In the genomic region with DNA sequence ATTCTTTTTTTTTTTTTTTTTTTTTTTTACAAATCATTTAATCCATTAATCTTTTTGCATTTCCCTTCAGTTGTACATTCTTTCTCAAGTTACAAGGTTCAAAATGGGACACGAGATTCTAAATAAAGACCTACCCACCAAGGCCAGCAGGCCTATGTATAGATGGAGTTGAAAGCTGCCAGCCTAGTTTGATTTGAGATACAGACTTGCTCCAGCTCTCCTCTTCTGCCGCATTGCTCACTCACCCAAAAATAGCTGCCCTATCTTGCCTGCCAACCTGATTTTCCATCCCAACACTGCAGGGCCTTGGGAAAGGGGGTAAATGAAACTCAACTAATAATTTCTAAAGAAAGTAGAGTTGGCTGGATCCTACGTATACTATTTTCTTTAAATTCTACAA, we compare ENCODE assay signal across 12 mouse cellular contexts.
DNase-seq lines count a peak whose midpoint lies in the region; ATAC-seq and TF ChIP-seq lines count a peak whose summit lies in the region.
"Had no signal": no experiment of that assay in that cellular context is flagged by ENCODE, and none has a peak within 500 bp of the region (broad histone marks: within the 10 kb centered on the region; RNA-seq: fewer than 3 reads in every experiment).

No protein-coding gene starts in this region.

- no peak overlapping the region for H3K9ac ChIP-seq in heart, embryonic 11.5 days (ENCODE audit: low read depth, low read length)
- no peak overlapping the region for H3K9ac ChIP-seq in neural tube, embryonic 15.5 days (replicated peaks)
- no peak overlapping the region for H3K9ac ChIP-seq in stomach, postnatal 0 days (ENCODE audit: low read length)
- H3K9ac ChIP-seq: hindbrain, embryonic 15.5 days; limb, embryonic 12.5 days had no signal

- peaks cover 13% of the 10 kb centered on the region for H3K4me1 ChIP-seq in heart, embryonic 11.5 days (ENCODE audit: control insufficient read depth, insufficient read depth, low read length)
- no peaks in the 10 kb centered on the region for H3K4me1 ChIP-seq in neural tube, embryonic 15.5 days
- no peaks in the 10 kb centered on the region for H3K4me1 ChIP-seq in stomach, postnatal 0 days (replicated peaks; ENCODE audit: control insufficient read depth, insufficient read depth)
- H3K4me1 ChIP-seq: hindbrain, embryonic 15.5 days; limb, embryonic 12.5 days had no signal

- 18% methylated on average over 3 of the region's 3 CpGs for WGBS in heart, embryonic 11.5 days (ENCODE audit: insufficient replicate concordance)
- 89% methylated on average over 3 of the region's 3 CpGs for WGBS in neural tube, embryonic 15.5 days
- WGBS in stomach, postnatal 0 days: 61% methylated on average over 3 of the region's 3 CpGs

- no peaks in the 10 kb centered on the region for H3K36me3 ChIP-seq in heart, embryonic 11.5 days (ENCODE audit: control insufficient read depth, insufficient read depth, low read length)
- no peaks in the 10 kb centered on the region for H3K36me3 ChIP-seq in neural tube, embryonic 15.5 days
- H3K36me3 ChIP-seq in stomach, postnatal 0 days (ENCODE audit: control insufficient read depth, insufficient read depth, low read length): no peaks in the 10 kb centered on the region
- H3K36me3 ChIP-seq: hindbrain, embryonic 15.5 days; limb, embryonic 12.5 days had no signal

- H3K9me3 ChIP-seq in heart, embryonic 11.5 days (replicated peaks; ENCODE audit: control insufficient read depth, low read length): no peaks in the 10 kb centered on the region
- no peaks in the 10 kb centered on the region for H3K9me3 ChIP-seq in neural tube, embryonic 15.5 days (replicated peaks)
- no peaks in the 10 kb centered on the region for H3K9me3 ChIP-seq in stomach, postnatal 0 days (ENCODE audit: control insufficient read depth, low read length)
- H3K9me3 ChIP-seq: hindbrain, embryonic 15.5 days; limb, embryonic 12.5 days had no signal

- DNase-seq in cerebellum, postnatal 25 days: peak; percentile 22 to 36
- no peak for DNase-seq in cerebellum, adult 11 months
- peak; percentile 18 for DNase-seq in layer of hippocampus, adult 9-11 months
- no peak for DNase-seq in layer of hippocampus, adult 18-20 months (ENCODE audit: low spot score in 2 of 2)
- DNase-seq in skeletal muscle tissue, adult 2 months (ENCODE audit: low read depth, low spot score): peak; percentile 84
- DNase-seq in stomach, postnatal 0 days (ENCODE audit: low spot score): no peak
- DNase-seq: lung, postnatal 36 days had no signal

- TF ChIP-seq CTCF in stomach, postnatal 0 days (IDR thresholded peaks at IDR 0.05; ENCODE audit: low read depth): no peak

- ATAC-seq in heart, embryonic 11.5 days (replicated peaks; ENCODE audit: insufficient number of reproducible peaks, low FRiP score, low TSS enrichment): peak; percentile 46; the same call in 1 of the 2 replicates
- no peak for ATAC-seq in neural tube, embryonic 15.5 days (ENCODE audit: low FRiP score)
- ATAC-seq in stomach, postnatal 0 days (ENCODE audit: low FRiP score, low TSS enrichment): no peak

- H3K27ac ChIP-seq in heart, embryonic 11.5 days (ENCODE audit: low read depth, low read length): peak overlapping the region; percentile 79
- no peak overlapping the region for H3K27ac ChIP-seq in neural tube, embryonic 15.5 days (replicated peaks)
- no peak overlapping the region for H3K27ac ChIP-seq in stomach, postnatal 0 days (replicated peaks)
- H3K27ac ChIP-seq: hindbrain, embryonic 15.5 days; limb, embryonic 12.5 days had no signal

- no peak overlapping the region for H3K4me3 ChIP-seq in heart, embryonic 11.5 days (ENCODE audit: low read depth, low read length)
- no peak overlapping the region for H3K4me3 ChIP-seq in neural tube, embryonic 15.5 days (replicated peaks)
- no peak overlapping the region for H3K4me3 ChIP-seq in stomach, postnatal 0 days (ENCODE audit: low read depth, low read length)
- H3K4me3 ChIP-seq: hindbrain, embryonic 15.5 days; limb, embryonic 12.5 days had no signal

- H3K4me2 ChIP-seq in heart, embryonic 11.5 days: no peak overlapping the region
- no peak overlapping the region for H3K4me2 ChIP-seq in neural tube, embryonic 15.5 days
- no peak overlapping the region for H3K4me2 ChIP-seq in stomach, postnatal 0 days (replicated peaks; ENCODE audit: low read depth)
- H3K4me2 ChIP-seq: hindbrain, embryonic 15.5 days; limb, embryonic 12.5 days; midbrain, embryonic 11.5 days had no signal

- no peaks in the 10 kb centered on the region for H3K27me3 ChIP-seq in heart, embryonic 11.5 days (ENCODE audit: control insufficient read depth, insufficient read depth, low read length)
- no peaks in the 10 kb centered on the region for H3K27me3 ChIP-seq in neural tube, embryonic 15.5 days (replicated peaks)
- H3K27me3 ChIP-seq in stomach, postnatal 0 days (ENCODE audit: control insufficient read depth, insufficient read depth, low read length): no peaks in the 10 kb centered on the region
- H3K27me3 ChIP-seq: hindbrain, embryonic 15.5 days; limb, embryonic 12.5 days had no signal

- no peak for TF ChIP-seq EP300 in stomach, postnatal 0 days (optimal IDR thresholded peaks at IDR 0.05)

Comparison
In these comparisons a context has a peak if more than half of its experiments do, and no peak if none do; other contexts are left out.
1. DNase-seq: peak in cerebellum, postnatal 25 days (2 of 2), layer of hippocampus, adult 9-11 months (single experiment) and skeletal muscle tissue, adult 2 months (single experiment); none in cerebellum, adult 11 months (single experiment), layer of hippocampus, adult 18-20 months (0 of 2) and stomach, postnatal 0 days (single experiment).